Mouse (Mus musculus) erythroblast, embryonic 14.5 days (primary cell): ENCODE results near the gene Pgbd1.

Experiments
- GATA1 ChIP-seq: IDR thresholded peaks from 2 replicates; pipeline ENCODE4 v1.6.1; 2012; ENCODE audit warnings: low read length, inconsistent platforms, mixed read lengths
- TAL1 ChIP-seq: IDR thresholded peaks from 3 replicates; pipeline ENCODE4 v1.6.1; 2012; ENCODE audit warnings: low read length, inconsistent platforms, mixed read lengths

- no peak; the same call in 1 of the 2 replicates for TF ChIP-seq GATA1
- no peak for TF ChIP-seq TAL1
Measured at GRCm38 (mm10) chr13:21469097-21469496, 28.2 kb upstream of the Pgbd1 start.
